Mouse (Mus musculus): ENCODE results near the gene Msi1. TPM values are rescaled to one million over a fixed set of nuclear protein-coding genes. Genes with fewer than 3 reads are reported as not detected.

Msi1 gene
- polyA plus RNA-seq, 2 experiments: 15.5 to 40.6 TPM

DNA sequence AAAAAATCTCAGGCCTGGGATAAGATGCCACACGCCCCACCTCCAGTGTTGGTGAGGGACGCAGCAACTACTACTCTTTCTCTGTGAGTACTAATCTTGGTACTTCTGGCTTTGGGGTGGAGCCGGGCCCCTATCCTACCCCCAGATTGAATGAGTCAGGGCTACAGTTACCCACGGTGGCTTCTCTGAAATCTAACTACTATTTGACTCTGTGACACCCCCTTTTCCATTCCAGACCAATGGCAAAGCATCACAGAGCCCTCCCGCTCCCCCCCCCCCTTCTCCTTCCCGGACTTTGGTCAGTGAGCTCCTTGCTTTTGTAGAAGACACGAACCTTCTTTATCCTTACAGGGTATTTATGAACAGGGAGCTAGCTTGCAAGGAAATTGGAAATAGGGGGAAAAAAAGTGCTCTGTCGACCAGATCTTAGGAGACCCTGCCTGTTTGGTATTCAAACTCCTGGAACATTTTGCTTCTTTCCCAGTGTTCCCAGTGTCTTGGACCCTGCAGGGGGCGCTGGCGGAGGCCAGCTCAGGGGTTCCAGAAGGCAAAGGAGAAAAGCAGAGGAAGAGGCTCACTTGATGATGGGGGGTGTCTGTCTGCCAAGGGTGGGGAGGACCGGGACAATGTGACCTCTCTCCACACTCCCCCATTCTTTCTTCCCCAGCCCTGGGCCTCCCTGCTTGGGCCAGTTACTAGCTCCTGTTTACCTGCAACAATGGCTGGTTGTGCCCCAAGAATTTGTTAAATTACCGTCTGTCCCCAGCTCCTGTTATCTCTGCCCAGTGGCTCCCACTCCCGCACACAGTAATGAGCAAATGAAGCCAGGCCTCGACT lies 1.9 kb downstream of the Msi1 start:
- Histone ChIP-seq H3K4me2 (replicated peaks; ENCODE audit: low read depth, low read length, severe bottlenecking) (peak overlapping the region; percentile 91), H3K27ac (replicated peaks; ENCODE audit: low read depth, low read length) (0 out of 2 replicates have a peak overlapping the region, but pooled peaks have one; percentile 10), H3K9ac (ENCODE audit: low read depth, low read length, severe bottlenecking) (peak overlapping the region; percentile 96), H3K27me3 (ENCODE audit: control insufficient read depth, insufficient read depth, low read length) (no peaks in the 10 kb centered on the region), H3K36me3 (ENCODE audit: control insufficient read depth, insufficient read depth, low read length) (peaks cover 24% of the 10 kb centered on the region), H3K4me1 (ENCODE audit: control insufficient read depth, insufficient read depth, low read length) (peaks cover 43% of the 10 kb centered on the region), H3K4me3 (replicated peaks; ENCODE audit: low read length) (peak overlapping the region; percentile 92), H3K9me3 (ENCODE audit: control insufficient read depth, low read length) (no peaks in the 10 kb centered on the region)
- WGBS: 9% methylated on average over 14 of the region's 14 CpGs
- DNase-seq (ENCODE audit: low spot score) (no peak), ATAC-seq (ENCODE audit: low FRiP score, low read depth) (no peak)
- TF ChIP-seq POLR2A (IDR thresholded peaks at IDR 0.05; ENCODE audit: borderline replicate concordance, extremely low read depth, insufficient read depth, insufficient read length): no peak

DNA sequence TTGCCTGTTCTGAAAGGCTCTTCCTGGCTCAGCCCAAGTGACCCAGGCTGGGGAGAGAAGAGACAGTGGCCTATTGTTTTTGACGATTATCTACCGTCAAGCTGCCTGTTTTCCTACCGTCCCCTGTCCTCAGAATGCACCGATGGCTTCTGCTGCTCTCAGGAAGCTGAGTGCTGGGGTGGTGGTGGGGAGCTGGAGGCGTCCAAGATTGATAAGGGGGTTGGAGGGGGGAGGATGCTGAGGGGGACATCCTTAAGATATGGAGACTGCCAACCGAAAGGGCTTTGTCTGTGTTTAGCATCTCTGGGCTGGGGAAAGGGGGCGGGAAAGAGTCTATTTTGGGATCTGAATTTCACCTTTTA lies 2.5 kb downstream of the Msi1 start:
- H3K9ac ChIP-seq (ENCODE audit: low read depth, low read length, severe bottlenecking): 0 out of 2 replicates have a peak overlapping the region, but pooled peaks have one; percentile 96
- ATAC-seq (ENCODE audit: low FRiP score, low read depth) (no peak), DNase-seq (ENCODE audit: low spot score) (no peak)
- peaks cover 49% of the 10 kb centered on the region for H3K4me1 ChIP-seq (ENCODE audit: control insufficient read depth, insufficient read depth, low read length)
- H3K36me3 ChIP-seq (ENCODE audit: control insufficient read depth, insufficient read depth, low read length): peaks cover 24% of the 10 kb centered on the region
- 46% methylated on average over 7 of the region's 7 CpGs for WGBS
- peak overlapping the region; percentile 91 for H3K4me2 ChIP-seq (replicated peaks; ENCODE audit: low read depth, low read length, severe bottlenecking)
- peak overlapping the region; percentile 92 for H3K4me3 ChIP-seq (replicated peaks; ENCODE audit: low read length)
- no peak overlapping the region for H3K27ac ChIP-seq (replicated peaks; ENCODE audit: low read depth, low read length)
- no peak for TF ChIP-seq POLR2A (IDR thresholded peaks at IDR 0.05; ENCODE audit: borderline replicate concordance, extremely low read depth, insufficient read depth, insufficient read length)
- no peaks in the 10 kb centered on the region for H3K27me3 ChIP-seq (ENCODE audit: control insufficient read depth, insufficient read depth, low read length)
- no peaks in the 10 kb centered on the region for H3K9me3 ChIP-seq (ENCODE audit: control insufficient read depth, low read length)

DNA sequence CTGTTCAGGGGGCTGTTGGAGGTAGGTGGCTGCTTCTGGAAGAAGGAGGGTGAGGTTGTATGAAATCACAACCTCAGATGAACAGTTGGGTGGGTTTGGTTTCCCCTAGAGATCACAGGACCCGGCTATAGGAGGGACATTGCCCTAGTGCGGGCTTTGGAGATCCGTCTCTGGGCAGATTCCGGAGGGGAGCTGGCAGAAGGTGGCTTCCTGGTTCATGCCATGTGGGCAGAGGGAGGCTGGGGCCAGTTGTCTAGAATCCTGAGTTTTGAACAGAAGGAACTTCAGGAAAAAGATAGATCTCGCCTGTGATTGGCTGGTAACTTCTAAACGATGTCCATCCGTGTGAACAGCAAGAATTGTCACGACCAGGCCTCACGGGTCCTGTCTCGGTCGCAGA lies 3.0 kb downstream of the Msi1 start:
- Histone ChIP-seq H3K4me2 (replicated peaks; ENCODE audit: low read depth, low read length, severe bottlenecking) (no peak overlapping the region), H3K9ac (ENCODE audit: low read depth, low read length, severe bottlenecking) (no peak overlapping the region), H3K9me3 (ENCODE audit: control insufficient read depth, low read length) (no peaks in the 10 kb centered on the region), H3K27ac (replicated peaks; ENCODE audit: low read depth, low read length) (no peak overlapping the region), H3K4me3 (replicated peaks; ENCODE audit: low read length) (no peak overlapping the region), H3K27me3 (ENCODE audit: control insufficient read depth, insufficient read depth, low read length) (no peaks in the 10 kb centered on the region), H3K4me1 (ENCODE audit: control insufficient read depth, insufficient read depth, low read length) (peaks cover 54% of the 10 kb centered on the region), H3K36me3 (ENCODE audit: control insufficient read depth, insufficient read depth, low read length) (peaks cover 24% of the 10 kb centered on the region)
- DNase-seq (ENCODE audit: low spot score) (no peak), ATAC-seq (ENCODE audit: low FRiP score, low read depth) (no peak)
- WGBS: 78% methylated on average over 11 of the region's 11 CpGs
- TF ChIP-seq POLR2A (IDR thresholded peaks at IDR 0.05; ENCODE audit: borderline replicate concordance, extremely low read depth, insufficient read depth, insufficient read length): no peak

DNA sequence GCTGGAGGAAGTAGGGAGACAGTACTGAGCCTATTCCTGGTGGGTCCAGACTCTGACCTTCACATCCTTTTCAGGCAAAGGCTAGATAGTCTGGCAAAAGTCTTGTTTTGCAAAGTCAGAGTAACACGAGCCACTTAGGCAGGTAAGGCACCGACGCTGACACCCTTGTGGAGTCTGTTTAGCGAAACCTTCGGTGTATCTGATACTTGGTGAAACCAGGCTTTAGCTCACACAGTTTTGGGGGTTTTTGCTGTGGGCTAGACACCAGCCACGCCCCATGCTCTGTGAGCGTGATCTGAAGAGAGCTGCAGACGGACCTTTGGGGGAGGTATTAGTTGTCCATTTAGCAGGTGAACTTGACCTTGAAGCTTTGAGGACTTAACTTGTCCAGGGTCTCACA lies 3.8 kb downstream of the Msi1 start:
- Histone ChIP-seq H3K36me3 (ENCODE audit: control insufficient read depth, insufficient read depth, low read length) (peaks cover 24% of the 10 kb centered on the region), H3K27me3 (ENCODE audit: control insufficient read depth, insufficient read depth, low read length) (no peaks in the 10 kb centered on the region), H3K27ac (replicated peaks; ENCODE audit: low read depth, low read length) (no peak overlapping the region), H3K9me3 (ENCODE audit: control insufficient read depth, low read length) (no peaks in the 10 kb centered on the region), H3K4me2 (replicated peaks; ENCODE audit: low read depth, low read length, severe bottlenecking) (no peak overlapping the region), H3K4me1 (ENCODE audit: control insufficient read depth, insufficient read depth, low read length) (peaks cover 61% of the 10 kb centered on the region), H3K4me3 (replicated peaks; ENCODE audit: low read length) (no peak overlapping the region), H3K9ac (ENCODE audit: low read depth, low read length, severe bottlenecking) (no peak overlapping the region)
- no peak for DNase-seq (ENCODE audit: low spot score)
- no peak for ATAC-seq (ENCODE audit: low FRiP score, low read depth)
- no peak for TF ChIP-seq POLR2A (IDR thresholded peaks at IDR 0.05; ENCODE audit: borderline replicate concordance, extremely low read depth, insufficient read depth, insufficient read length)
- 80% methylated on average over 8 of the region's 8 CpGs for WGBS

DNA sequence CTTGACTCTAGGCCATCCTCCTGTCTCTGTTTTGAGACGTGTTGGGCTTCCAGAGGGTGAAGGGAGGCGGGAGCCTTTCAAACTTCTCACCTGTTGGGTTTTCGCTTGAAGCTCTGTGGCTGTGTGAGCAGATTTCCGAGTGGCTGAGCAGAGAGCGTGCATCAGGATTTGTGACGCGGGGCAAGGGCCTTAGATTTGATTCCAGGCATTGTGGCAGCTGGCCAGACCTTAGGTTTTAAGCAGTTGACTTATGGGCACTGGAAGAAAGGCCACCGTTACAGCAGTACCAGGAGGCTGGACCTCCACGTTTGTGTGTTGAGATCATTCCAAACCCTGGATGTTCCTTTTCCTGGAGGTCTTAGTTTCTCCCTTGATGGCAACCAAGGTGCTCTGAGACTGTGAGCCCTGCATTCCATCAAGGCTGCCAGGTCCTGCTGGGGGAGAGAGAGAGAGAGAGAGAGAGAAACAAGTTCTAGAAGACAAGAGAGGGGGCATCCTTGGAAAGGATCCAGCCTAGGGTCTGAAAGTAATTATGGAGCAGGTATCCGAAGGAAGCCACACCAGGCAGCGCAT lies 5.0 kb downstream of the Msi1 start:
- DNase-seq (ENCODE audit: low spot score): no peak
- TF ChIP-seq POLR2A (IDR thresholded peaks at IDR 0.05; ENCODE audit: borderline replicate concordance, extremely low read depth, insufficient read depth, insufficient read length): no peak
- H3K4me3 ChIP-seq (replicated peaks; ENCODE audit: low read length): no peak overlapping the region

More for the DNA sequence above, 5.0 kb downstream of the Msi1 start:
- Histone ChIP-seq H3K9me3 (ENCODE audit: control insufficient read depth, low read length) (no peaks in the 10 kb centered on the region), H3K36me3 (ENCODE audit: control insufficient read depth, insufficient read depth, low read length) (peaks cover 32% of the 10 kb centered on the region), H3K27ac (replicated peaks; ENCODE audit: low read depth, low read length) (peak overlapping the region; percentile 33; the same call in 1 of the 2 replicates), H3K4me2 (replicated peaks; ENCODE audit: low read depth, low read length, severe bottlenecking) (no peak overlapping the region), H3K27me3 (ENCODE audit: control insufficient read depth, insufficient read depth, low read length) (no peaks in the 10 kb centered on the region), H3K9ac (ENCODE audit: low read depth, low read length, severe bottlenecking) (peak overlapping the region; percentile 12; the same call in 1 of the 2 replicates), H3K4me1 (ENCODE audit: control insufficient read depth, insufficient read depth, low read length) (peaks cover 58% of the 10 kb centered on the region)
- no peak for ATAC-seq (ENCODE audit: low FRiP score, low read depth)
- 39% methylated on average over 11 of the region's 11 CpGs for WGBS

Data from limb, embryonic 14.5 days (tissue).